Mouse (Mus musculus) hindbrain, embryonic 13.5 days (tissue): ENCODE results near the gene Bmx. TPM values are rescaled to one million over a fixed set of nuclear protein-coding genes. Genes with fewer than 3 reads are reported as not detected.

Experiments
- ATAC-seq: fragments of 200-750 bp; cut with Nextera tagmentation; 2 replicates; pipeline ENCODE4 v1.8.0; 2017; ENCODE audit warnings: moderate TSS enrichment; ENCODE audit not compliant: low FRiP score
- H3K27ac ChIP-seq: fragments of 300-500 bp; sonication (generic); 2 replicates; pipeline ENCODE4 v1.5.1; 2015; ENCODE audit warnings: inconsistent platforms, mild to moderate bottlenecking, moderate library complexity
- H3K27me3 ChIP-seq: fragments of 300-500 bp; sonication (generic); 2 replicates; pipeline ENCODE4 v1.6.1; 2015; ENCODE audit warnings: mild to moderate bottlenecking, inconsistent platforms
- H3K36me3 ChIP-seq: fragments of 300-500 bp; sonication (generic); 2 replicates; pipeline ENCODE4 v1.6.1; 2015; ENCODE audit warnings: mild to moderate bottlenecking, inconsistent platforms
- H3K4me1 ChIP-seq: fragments of 300-500 bp; sonication (generic); replicated peaks from 2 replicates; pipeline ENCODE4 v1.6.1; 2015; ENCODE audit warnings: inconsistent platforms
- H3K4me2 ChIP-seq: fragments of 300-500 bp; sonication (generic); 2 replicates; pipeline ENCODE4 v1.6.1; 2015; ENCODE audit warnings: inconsistent platforms, mild to moderate bottlenecking, moderate library complexity
- H3K4me3 ChIP-seq: fragments of 300-500 bp; sonication (generic); 2 replicates; pipeline ENCODE4 v1.5.1; 2015; ENCODE audit warnings: mild to moderate bottlenecking, inconsistent platforms
- H3K9ac ChIP-seq: fragments of 300-500 bp; sonication (generic); 2 replicates; pipeline ENCODE4 v1.6.1; 2015; ENCODE audit warnings: mild to moderate bottlenecking, inconsistent platforms
- H3K9me3 ChIP-seq: fragments of 300-500 bp; sonication (generic); 2 replicates; pipeline ENCODE4 v1.6.1; 2016; ENCODE audit warnings: inconsistent platforms
- WGBS: fragments of 180-500 bp; shearing (Covaris S2); methylation state at CpG from one replicate; pipeline ENCODE4 v1.1.7; 2015; 5-methylcytosine and 5-hydroxymethylcytosine counted together
- polyA plus RNA-seq: library from polyadenylated mRNA; unstranded; fragments of >200 nt; fragmentation: Nextera tagmentation; extraction: Ambion mirVana; gene quantifications from 2 replicates; pipeline ENCODE4 v1.2.1, GENCODE M21; 2015

Gene Bmx
- 0.31 and 0.76 TPM in 2 replicates for polyA plus RNA-seq

DNA sequence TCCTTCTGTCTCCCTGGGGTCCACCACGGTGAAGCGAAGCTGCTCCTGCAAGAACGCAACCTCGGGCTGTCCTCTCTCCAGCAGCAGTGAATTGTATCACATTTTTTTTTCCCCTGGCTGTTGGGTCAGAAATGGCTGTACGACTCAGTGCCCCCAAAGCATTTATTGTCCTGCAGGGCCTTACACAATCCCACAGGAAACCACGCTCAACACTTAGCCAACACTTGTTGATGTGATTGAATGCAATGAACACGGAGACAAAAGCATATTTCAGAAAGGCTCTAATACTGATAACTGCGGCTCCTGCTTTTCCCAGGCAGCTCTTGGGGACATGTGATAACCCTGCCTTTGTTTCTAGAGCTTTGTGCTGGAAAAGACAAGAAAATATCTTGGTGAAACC is at the start of gene Bmx:
TSS of gene Bmx (minus strand) at position 137 of the 400 bp plus-strand sequence.
- Histone ChIP-seq H3K4me3 (no peak within 1 kb of the TSS), H3K27ac (no peak within 1 kb of the TSS), H3K4me1 (no peaks in the 10 kb centered on the region), H3K9ac (no peak within 1 kb of the TSS), H3K9me3 (no peaks in the 10 kb centered on the region), H3K27me3 (peaks cover 27% of the 10 kb centered on the region), H3K4me2 (no peak within 1 kb of the TSS), H3K36me3 (no peaks in the 10 kb centered on the region)
- no peak for ATAC-seq
- WGBS: 81% methylated on average over 8 of the region's 8 CpGs

DNA sequence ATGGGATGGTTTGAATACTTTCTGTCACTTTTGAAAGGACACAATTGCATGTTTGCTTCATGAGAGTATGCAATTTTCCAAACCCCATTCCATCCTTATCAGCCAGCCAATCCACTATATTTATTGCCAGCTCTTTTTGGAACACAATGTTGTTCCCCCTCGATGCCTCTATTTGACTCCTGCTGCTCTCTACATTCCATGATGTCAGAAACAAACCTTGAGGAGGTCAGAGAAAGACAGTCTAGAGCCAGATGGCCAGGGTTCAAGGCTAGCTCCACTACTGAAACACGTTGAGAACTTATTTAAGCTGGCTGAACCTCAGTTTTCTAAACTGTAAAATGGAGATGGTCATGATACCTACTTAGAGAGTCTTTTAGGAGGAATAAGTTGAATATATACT is 48.3 kb upstream of the Bmx start:
- Histone ChIP-seq H3K4me3 (no peak overlapping the region), H3K36me3 (no peaks in the 10 kb centered on the region), H3K27me3 (no peaks in the 10 kb centered on the region), H3K9me3 (no peaks in the 10 kb centered on the region), H3K27ac (no peak overlapping the region), H3K4me2 (no peak overlapping the region), H3K9ac (no peak overlapping the region), H3K4me1 (no peaks in the 10 kb centered on the region)
- no peak for ATAC-seq
- WGBS: 69% methylated on average over 2 of the region's 2 CpGs

DNA sequence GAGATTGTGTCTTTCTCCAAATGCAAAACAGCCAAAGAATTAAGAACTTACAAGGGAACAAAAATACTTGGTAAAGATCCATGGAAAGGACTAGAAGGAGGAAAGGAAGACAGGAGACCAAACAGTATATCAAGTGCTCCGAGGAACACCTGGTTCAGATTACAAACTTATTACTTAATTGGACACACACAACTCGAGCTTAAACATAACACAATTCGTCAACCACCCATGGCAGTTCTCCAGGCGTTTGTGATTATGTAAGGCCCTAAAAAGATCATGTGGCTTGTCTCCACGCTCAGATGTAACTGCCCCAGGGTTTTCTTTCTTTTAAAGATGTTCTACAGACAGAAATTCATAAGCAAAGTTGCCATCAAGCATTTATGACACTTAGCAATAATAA is 33.2 kb upstream of the Bmx start:
- peaks cover 5% of the 10 kb centered on the region; the same call in 1 of the 2 replicates for H3K27me3 ChIP-seq
- no peak overlapping the region for H3K4me2 ChIP-seq
- ATAC-seq: no peak
- no peaks in the 10 kb centered on the region for H3K9me3 ChIP-seq
- H3K4me1 ChIP-seq: no peaks in the 10 kb centered on the region
- H3K36me3 ChIP-seq: no peaks in the 10 kb centered on the region
- no peak overlapping the region for H3K9ac ChIP-seq
- WGBS: 70% methylated on average over 5 of the region's 5 CpGs
- no peak overlapping the region for H3K4me3 ChIP-seq
- no peak overlapping the region for H3K27ac ChIP-seq

DNA sequence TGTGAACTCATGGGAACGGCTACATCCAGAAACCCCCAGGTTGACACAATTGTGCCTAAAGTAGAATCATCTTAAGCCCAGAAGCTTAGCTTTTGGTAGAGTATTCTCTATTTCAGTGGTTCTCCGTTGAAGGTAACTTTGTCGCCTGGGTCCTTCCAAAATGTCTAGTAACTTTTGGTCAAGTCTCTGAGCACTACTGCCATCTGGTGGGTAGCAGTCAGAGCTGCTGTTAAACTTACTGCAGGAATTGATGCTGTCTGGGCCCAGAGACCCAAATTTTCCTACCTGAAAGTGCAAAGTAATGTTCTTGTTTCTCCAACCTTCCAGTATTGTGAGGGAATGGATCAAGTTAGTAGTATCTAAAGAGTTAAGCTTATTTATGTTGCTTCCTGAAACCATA is 29.1 kb upstream of the Bmx start:
- 67% methylated on average over 3 of the region's 3 CpGs for WGBS
- no peak for ATAC-seq
- H3K36me3 ChIP-seq: no peaks in the 10 kb centered on the region

DNA sequence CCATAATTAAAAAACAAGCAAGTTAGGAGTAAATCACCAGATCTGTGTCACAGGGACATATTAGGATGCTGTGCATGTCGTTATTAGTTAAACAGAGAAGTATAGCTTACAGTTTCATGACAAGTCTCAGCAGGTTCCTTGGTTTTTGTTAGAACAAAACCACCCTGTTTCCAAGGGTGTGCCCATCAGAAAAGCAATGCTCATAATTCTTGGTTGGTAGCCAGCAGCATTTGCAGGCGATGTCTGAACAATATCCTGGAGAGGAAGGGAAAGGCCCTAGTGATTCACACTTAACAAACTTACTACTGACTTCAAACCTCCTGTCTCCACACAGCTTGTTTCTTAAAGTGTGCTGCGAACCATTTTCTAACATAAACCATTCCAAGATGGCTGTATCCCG is 25.8 kb upstream of the Bmx start:
- Histone ChIP-seq H3K4me1 (no peaks in the 10 kb centered on the region), H3K4me3 (no peak overlapping the region), H3K27me3 (peaks cover 2% of the 10 kb centered on the region; the same call in 1 of the 2 replicates), H3K9me3 (no peaks in the 10 kb centered on the region), H3K27ac (no peak overlapping the region), H3K9ac (no peak overlapping the region), H3K4me2 (no peak overlapping the region), H3K36me3 (no peaks in the 10 kb centered on the region)
- WGBS: 88% methylated on average over 4 of the region's 4 CpGs
- no peak for ATAC-seq

More for the DNA sequence above, 29.1 kb upstream of the Bmx start:
- no peak overlapping the region for H3K27ac ChIP-seq
- H3K4me1 ChIP-seq: no peaks in the 10 kb centered on the region
- no peak overlapping the region for H3K9ac ChIP-seq
- peaks cover 5% of the 10 kb centered on the region; the same call in 1 of the 2 replicates for H3K27me3 ChIP-seq
- H3K4me2 ChIP-seq: no peak overlapping the region
- H3K4me3 ChIP-seq: no peak overlapping the region
- H3K9me3 ChIP-seq: no peaks in the 10 kb centered on the region

DNA sequence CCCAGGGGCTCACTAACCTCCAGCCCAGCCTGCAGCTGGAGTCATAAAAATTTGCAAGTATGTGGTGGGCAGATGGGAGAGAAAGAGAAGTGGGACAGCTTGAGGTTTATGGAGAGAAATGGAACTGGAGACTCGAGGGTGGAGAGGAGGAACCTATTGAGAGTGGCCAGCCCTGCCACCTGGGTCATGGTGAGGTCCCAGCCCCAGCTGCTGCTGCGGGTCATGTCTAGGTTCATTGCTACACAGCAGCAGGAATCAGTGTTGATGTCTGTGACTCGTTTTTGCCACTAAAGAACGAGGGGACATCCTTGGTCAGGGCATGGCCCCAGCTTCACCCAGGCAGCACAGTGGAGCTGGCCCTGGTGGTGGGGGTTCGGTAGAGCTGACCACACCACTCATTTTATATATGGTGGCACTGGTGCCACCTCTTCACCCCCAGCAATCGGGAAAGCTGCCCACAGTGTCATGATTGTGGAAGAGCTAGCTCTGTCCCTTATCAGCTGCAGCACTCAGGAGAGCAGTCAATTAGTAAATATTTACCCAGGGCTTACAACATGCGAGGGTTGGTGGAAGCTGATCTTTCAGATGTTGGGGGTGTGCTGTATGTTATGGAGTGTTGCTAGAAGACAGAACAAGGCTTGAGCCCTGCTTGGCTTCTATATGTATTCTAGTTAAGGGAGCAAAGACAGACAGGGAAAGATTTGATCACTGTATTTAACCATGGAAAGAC is 23.1 kb upstream of the Bmx start:
- WGBS: 86% methylated on average over 7 of the region's 7 CpGs
- Histone ChIP-seq H3K36me3 (no peaks in the 10 kb centered on the region), H3K27ac (no peak overlapping the region), H3K4me2 (no peak overlapping the region), H3K27me3 (no peaks in the 10 kb centered on the region), H3K4me1 (no peaks in the 10 kb centered on the region), H3K4me3 (no peak overlapping the region), H3K9ac (no peak overlapping the region), H3K9me3 (no peaks in the 10 kb centered on the region)
- no peak for ATAC-seq

DNA sequence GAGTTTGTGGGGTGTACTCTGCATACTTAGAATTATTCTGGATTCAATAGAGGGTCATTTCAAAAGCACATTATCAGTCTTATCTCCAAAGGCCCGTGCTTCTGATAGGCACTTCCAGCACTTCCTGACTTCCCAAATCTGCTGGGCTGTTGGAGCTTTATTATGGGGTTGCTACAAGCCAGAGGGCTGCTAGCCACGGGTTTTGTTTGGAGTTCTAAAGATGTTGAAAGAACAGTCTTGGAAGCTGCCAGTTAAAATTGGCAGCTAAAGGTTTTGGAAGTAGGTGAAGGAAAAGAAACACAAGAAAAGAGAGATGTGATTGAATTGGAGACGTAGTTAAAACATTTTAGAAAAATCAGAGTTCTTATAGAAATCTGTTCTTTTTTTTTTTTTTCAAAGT is 17.5 kb upstream of the Bmx start:
- no peak overlapping the region for H3K4me3 ChIP-seq
- no peaks in the 10 kb centered on the region for H3K9me3 ChIP-seq
- no peak overlapping the region for H3K9ac ChIP-seq
- ATAC-seq: no peak
- no peaks in the 10 kb centered on the region for H3K4me1 ChIP-seq
- no peaks in the 10 kb centered on the region; the same call in 1 of the 2 replicates for H3K27me3 ChIP-seq
- H3K36me3 ChIP-seq: no peaks in the 10 kb centered on the region
- no peak overlapping the region for H3K27ac ChIP-seq
- no peak overlapping the region for H3K4me2 ChIP-seq
- 74% methylated on average over 3 of the region's 3 CpGs for WGBS

DNA sequence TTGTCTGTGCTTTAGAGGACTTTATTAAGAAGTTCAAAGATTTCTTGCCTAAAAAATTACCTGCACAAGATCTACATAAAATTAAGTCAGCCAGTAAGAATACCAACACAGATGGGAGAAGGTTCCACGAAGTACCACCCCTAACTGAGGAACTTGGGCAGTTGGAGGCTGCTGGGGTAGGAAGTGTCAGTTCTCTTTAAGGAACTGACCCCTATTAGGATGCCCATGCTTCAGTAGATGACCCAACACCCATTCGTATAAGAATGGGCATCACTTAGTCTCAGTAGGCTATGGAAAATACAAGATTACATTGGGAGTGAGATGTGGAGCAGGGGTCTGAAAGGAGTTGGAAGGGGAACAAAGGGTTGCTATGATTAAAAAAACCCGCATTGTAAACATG is 12.6 kb upstream of the Bmx start:
- Histone ChIP-seq H3K4me1 (no peaks in the 10 kb centered on the region), H3K36me3 (no peaks in the 10 kb centered on the region), H3K27me3 (peaks cover 14% of the 10 kb centered on the region; the same call in 1 of the 2 replicates), H3K9ac (no peak overlapping the region), H3K4me2 (no peak overlapping the region), H3K4me3 (no peak overlapping the region), H3K27ac (no peak overlapping the region), H3K9me3 (no peaks in the 10 kb centered on the region)
- WGBS: 90% methylated on average over 3 of the region's 3 CpGs
- ATAC-seq: no peak

DNA sequence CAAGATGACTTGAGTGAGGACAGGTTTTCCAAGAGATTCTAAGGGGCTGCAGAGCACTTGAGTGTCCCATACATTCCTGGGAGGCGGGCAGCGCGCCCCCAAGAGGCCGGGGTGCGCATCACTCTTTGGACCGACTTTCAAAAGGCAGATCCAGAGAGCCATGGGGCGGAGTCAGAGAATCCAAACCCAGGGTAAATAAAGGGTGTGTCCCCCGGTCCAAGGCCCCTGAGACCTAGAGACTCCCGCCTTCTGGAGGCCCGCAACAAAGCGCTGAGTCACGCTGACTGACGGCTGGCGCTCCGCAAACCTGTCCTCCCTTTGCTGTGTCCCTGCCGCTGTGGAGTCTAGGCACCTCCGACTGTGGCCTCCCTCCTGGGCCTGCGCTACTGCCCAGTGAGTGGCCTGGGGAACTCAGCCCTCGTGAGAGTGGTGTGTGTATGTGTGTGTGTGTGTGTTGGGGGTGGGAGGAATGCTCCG is 11.3 kb upstream of the Bmx start, which contains the start of gene Pir:
TSS of gene Pir (plus strand) at position 87 of the 477 bp plus-strand sequence.
- no peak within 1 kb of the TSS for H3K27ac ChIP-seq
- 13% methylated on average over 20 of the region's 20 CpGs for WGBS
- peaks cover 14% of the 10 kb centered on the region; the same call in 1 of the 2 replicates for H3K27me3 ChIP-seq
- peak; percentile 86 for ATAC-seq
- no peaks in the 10 kb centered on the region for H3K9me3 ChIP-seq
- H3K9ac ChIP-seq: peak within 1 kb of the TSS; percentile 60
- peak within 1 kb of the TSS; percentile 39 for H3K4me3 ChIP-seq
- no peaks in the 10 kb centered on the region for H3K36me3 ChIP-seq
- no peaks in the 10 kb centered on the region for H3K4me1 ChIP-seq
- H3K4me2 ChIP-seq: peak within 1 kb of the TSS; percentile 54

DNA sequence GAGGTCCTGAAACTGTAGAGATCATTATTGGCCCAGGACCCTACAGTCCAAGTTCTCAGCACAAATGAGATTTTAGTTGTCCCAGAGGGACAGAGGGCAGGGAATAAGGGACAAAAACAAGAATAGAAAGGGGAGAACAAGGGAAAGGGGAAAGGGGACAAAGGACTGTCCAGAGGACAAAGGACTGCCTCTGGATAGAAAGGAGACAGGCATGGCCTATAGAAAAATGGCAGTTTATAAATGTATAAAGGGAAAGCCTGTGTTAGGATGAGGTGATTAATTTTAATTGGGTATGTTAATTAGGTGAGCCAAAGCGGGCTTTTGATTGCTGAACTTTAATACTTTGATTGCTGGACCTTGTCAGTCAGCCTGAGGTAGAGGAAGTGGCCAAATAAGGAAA is 6.9 kb upstream of the Bmx start:
- H3K4me1 ChIP-seq: no peaks in the 10 kb centered on the region
- no peak for ATAC-seq
- no peak overlapping the region for H3K4me3 ChIP-seq
- no peak overlapping the region for H3K9ac ChIP-seq
- no peaks in the 10 kb centered on the region for H3K36me3 ChIP-seq
- no peaks in the 10 kb centered on the region for H3K9me3 ChIP-seq
- H3K27ac ChIP-seq: no peak overlapping the region
- 25% methylated on average over 1 of the region's 1 CpGs for WGBS
- peaks cover 27% of the 10 kb centered on the region; the same call in 1 of the 2 replicates for H3K27me3 ChIP-seq
- no peak overlapping the region for H3K4me2 ChIP-seq

DNA sequence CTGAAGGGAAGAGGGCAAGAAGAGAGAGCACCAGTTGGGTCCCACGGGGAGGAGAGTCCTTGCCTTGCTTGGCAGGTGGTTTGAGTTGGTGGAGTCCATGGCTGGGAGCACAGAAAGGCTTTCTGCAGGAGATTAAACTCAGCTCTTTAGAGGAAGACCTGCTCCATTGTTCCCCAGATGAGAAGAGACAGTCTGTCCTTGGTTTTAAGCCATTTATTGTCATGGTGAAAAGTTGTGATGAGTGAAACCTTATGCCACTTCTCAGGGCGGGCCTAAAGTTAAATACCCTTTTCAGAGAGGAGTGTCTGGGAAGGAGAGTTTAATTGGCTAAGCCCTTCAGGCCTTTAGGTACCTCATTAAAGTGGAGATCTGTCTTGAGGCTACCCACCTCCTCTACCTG is 4.3 kb upstream of the Bmx start:
- no peaks in the 10 kb centered on the region for H3K9me3 ChIP-seq
- H3K4me2 ChIP-seq: no peak overlapping the region
- H3K27ac ChIP-seq: no peak overlapping the region
- H3K27me3 ChIP-seq: peaks cover 21% of the 10 kb centered on the region; the same call in 1 of the 2 replicates
- 50% methylated on average over 2 of the region's 2 CpGs for WGBS
- no peak for ATAC-seq
- no peaks in the 10 kb centered on the region for H3K4me1 ChIP-seq
- H3K36me3 ChIP-seq: no peaks in the 10 kb centered on the region
- no peak overlapping the region for H3K4me3 ChIP-seq
- H3K9ac ChIP-seq: no peak overlapping the region

DNA sequence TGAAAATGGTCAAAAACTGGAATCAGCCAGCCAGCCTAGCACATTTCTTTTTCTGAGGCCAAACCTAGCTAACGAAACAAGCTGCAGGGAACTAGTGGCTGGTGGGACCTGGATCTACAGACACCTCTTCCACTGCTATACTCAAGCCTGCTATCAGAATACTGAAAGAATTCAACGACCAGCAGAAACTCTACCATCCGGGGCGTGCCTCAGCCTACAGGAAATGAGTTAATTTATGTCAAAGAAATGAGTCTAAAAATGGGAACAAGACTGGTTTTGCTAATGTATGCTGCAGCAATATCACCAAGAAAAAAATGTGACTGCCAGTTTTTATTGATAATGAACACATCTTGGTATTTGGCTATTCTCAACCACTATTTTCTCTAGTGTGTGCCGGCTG is 669 bp upstream of the Bmx start:
- no peak overlapping the region for H3K27ac ChIP-seq
- H3K9me3 ChIP-seq: no peaks in the 10 kb centered on the region
- no peaks in the 10 kb centered on the region for H3K36me3 ChIP-seq
- no peak for ATAC-seq
- no peak overlapping the region for H3K4me2 ChIP-seq
- WGBS: 88% methylated on average over 5 of the region's 5 CpGs
- no peak overlapping the region for H3K9ac ChIP-seq
- no peak overlapping the region for H3K4me3 ChIP-seq
- H3K4me1 ChIP-seq: no peaks in the 10 kb centered on the region
- H3K27me3 ChIP-seq: peaks cover 27% of the 10 kb centered on the region

DNA sequence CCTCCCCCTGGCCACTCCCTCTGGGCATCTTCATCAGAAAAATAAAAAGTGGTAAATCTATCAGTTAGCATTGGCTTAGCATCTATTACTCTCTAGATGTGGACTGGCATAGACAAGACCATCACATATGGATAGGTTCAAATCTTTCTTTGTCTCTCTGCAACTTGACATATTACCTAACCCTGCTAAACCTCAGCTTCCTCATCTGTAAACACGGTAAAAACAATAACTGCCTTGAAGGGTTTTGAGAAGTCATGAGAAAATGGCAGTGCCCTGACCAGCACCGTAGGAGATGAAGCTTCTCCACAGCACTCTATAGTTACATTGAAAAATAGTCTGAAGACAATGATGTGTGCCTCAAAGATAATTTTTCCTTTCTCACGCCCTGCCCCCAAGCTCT is 1.5 kb downstream of the Bmx start:
- H3K9ac ChIP-seq: no peak overlapping the region
- ATAC-seq: no peak
- H3K4me2 ChIP-seq: no peak overlapping the region
- H3K36me3 ChIP-seq: no peaks in the 10 kb centered on the region
- H3K4me3 ChIP-seq: no peak overlapping the region
- no peak overlapping the region for H3K27ac ChIP-seq
- peaks cover 18% of the 10 kb centered on the region for H3K27me3 ChIP-seq
- no peaks in the 10 kb centered on the region for H3K9me3 ChIP-seq
- no peaks in the 10 kb centered on the region for H3K4me1 ChIP-seq
- 88% methylated on average over 3 of the region's 3 CpGs for WGBS
